Mouse (Mus musculus): Measurements from ENCODE around the gene Prkn.
A peak's percentile ranks its signal among the peaks of the same experiment; 100 is the strongest.

The Prkn gene

DNA sequence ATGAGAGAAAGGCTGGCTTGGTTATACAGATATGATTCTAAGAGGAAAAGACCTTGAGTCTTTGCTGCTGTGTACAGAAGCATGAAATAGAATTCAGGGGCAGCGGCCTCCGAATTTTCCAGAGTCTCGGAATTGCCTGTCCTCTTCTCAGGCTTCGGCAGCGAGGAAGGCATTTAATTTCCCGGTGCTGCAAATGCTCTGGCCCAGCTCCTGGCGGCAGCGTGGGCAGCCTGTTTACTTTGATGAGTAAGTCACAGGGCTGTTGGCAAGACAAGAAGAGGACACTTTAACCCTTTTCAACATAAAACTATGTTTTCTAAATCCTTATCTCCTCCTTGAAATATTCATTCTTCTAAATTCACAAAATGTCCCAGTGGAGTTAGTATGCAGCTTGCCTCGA lies 462.9 kb downstream of the Prkn start:
- no peak for DNase-seq

DNA sequence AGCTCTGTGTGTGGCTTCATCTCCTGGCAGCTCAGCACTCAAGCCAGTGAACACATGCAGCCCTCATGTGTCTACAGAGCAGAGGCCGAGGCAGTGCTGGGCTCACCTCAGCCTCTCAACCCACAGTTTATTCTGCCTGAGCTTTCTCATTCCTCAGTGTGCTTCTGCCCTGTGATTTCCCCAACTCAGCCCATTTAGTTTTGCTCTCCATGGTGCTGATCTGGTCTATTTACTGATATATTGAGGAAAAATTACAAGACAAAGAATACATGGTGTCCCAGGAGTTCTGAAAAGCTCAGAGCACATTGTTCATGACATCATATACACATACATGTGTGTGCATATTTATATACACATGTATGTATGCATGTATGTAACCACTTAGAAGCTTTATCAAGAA lies 469.7 kb downstream of the Prkn start:
- no peak for DNase-seq

DNA sequence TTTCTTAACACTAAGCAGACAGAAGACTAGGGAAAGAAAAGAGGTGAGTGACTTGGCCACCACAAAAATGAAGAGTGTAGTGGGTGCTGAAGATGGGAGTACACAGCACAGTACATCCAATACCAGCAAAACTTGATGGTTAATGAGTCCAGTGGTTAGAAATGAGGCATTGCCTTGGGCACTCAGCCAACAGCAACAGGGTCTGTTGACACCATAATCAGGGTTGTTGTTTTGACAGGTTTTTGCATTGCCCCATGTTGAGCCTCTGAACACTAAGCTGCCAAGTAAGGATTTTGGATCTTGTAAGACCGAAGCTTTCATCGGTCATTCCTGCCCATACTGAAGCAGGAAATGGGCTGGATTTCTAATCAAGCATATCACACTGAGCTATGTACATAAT lies 474.0 kb downstream of the Prkn start:
- peak in 1 of 2 experiments; percentile 8 for DNase-seq

DNA sequence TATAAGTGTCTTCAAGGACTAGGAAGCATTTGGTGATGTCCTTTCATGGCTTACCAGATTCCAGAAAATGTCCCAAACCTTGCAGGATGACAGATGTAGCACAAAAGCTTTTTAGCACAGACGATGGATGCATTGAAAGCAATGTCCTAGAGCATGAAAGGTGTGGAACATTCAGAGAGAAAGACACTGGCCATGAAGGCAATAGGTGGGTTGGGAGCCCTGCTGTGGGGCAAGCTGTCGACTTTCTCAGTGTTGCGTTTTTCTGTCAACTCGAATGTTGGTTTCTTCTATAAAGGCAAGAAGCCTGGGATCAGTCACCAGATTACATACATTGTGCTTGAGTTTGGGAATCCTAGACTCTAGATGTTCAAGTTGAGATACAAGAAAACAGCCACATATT lies 475.5 kb downstream of the Prkn start:
- DNase-seq: no peak

DNA sequence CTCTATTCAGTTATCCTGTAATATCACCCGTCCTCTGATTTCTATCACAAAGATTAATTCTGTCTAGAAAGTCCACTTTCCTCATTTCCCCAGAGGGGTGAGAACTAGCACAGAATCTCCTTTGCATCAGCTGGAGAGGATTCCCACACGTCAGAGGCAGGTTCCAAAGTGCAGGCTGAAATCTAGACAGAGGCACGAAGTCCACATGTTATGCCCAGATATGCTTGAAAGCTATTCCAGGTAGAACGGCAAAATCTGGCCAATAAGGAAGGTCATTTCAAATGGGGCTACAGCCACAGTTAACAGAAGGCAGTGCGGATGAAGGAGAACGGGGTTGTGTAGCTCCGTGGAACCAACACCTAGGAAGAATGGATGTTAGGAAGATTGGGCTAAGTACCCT lies 478.8 kb downstream of the Prkn start:
- DNase-seq: peak; percentile 7 to 46

DNA sequence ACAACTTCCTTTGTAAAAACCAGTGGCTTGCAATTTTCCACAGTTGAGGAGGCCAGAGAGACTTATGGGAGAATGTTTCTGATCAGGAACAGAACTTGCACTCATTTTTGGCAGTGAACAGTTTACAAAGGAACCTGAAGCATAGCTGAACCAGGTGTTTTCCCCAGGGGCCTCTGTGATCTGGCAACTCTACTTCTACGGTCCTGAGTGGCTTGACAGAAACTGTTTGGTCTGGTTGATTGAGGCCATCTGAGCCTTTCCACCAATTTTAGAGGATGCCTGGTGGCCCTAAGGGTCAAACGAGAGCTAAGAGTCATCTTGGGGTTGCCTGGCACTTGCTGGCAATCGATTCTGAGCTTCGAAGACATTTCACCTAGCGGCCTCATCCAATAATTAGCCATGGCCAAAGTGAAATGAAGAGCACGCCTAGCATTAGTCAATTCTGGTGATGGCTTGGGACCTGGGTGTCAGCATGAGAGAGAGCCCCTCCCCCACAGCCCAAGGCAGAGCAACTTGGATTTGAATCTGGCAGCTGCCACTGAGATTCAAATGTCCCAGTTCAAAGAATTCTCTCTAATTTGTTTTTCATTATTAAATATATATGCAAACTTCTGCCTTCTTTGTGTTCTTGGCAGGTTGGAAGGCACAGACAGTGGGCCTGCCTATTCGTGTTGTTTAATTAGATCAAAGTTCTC lies 479.6 kb downstream of the Prkn start:
- DNase-seq: no peak

DNA sequence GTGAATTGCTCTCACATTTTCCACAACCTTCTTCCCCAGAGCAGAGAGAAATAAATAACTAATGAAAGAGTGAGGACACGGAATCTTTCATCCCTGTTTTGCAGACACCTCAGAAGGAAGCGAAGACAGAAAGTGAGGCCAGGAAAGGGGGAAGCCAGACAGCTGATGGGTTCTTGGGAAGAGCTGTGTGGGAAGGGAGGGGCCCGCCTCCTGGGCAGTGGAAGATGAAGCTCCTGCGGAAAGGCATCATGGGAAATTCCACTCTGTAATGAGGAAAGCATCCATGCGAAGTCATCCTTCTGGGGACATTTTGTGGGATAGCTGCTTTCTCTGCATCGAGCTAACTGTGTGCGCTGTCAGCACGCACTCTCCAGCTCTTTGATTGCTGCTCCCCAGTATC lies 491.9 kb downstream of the Prkn start:
- DNase-seq: no peak

DNA sequence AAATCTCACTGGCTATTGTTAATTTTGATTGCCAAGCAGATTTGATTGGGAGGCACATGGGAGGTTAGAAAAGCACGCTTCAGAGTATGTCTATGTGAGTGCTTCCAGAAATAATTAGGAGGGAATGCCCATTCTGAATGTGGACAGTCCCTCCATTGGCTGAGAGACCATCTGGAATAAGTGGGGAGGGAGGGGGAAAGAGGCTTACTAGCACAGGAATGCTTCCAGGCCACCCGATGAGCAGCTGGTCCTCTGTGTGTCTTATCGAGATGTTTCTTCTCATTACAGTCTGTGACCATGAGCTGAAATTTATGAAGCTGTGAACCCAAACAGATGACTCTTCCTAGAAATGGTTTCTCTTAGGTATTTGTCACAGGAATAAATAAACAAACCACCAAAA lies 493.6 kb downstream of the Prkn start:
- no peak for DNase-seq

DNA sequence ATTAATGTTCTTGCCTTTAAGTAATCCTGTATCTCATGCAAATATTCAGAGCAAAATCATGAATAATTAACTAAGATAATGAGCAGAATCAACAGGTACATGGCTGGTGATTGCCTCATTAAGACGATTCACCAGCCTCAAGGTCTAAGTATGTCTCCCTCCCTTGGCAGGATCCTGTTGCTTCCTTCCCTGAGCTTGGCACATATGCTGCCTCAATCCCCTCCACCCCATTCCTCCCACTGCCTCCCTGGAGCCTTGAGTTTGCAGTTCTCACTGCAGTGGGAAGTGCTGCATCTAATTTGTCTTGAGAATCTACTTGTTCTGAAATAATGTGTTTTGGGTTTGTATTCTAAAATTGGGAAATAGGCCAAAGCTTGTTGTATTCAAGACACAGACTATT lies 496.0 kb downstream of the Prkn start:
- no peak for DNase-seq

DNA sequence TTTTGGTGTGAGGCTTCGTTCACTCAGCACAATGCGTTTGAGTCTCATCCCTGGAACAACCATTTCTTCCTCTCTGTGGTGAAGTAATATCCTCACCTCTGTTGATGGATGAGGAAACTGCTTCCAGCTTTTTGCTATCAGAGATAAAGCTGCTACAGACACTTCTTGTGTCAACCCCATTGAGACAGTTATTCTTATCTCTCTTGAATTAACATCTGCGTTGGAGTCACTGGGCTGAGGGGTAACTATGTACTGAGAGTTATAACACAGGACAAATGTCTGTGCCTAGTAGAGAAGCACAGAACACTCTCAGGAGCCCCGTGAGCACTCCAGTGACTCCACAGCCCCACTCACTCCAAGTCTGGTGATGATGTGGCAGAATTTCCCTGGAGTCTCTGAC lies 500.2 kb downstream of the Prkn start:
- no peak for DNase-seq

DNA sequence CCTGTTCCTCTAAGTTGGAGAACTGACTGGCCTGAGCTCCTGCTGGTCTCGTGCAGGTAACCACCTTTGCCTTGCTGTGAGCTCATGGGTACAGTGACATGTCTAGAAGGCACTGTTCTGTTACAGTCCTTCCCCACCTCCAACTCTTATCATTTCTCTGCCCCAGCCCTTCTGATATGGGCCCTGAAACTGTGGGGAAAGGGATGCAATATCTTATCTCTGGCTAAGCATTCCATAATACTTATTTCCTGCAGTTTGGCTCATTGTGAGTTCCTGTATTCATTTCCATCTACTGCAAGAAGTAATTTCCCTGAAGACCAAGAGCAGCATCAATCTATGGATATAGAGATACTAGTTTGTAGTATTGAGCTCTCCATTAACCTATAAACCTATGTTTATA lies 506.1 kb downstream of the Prkn start:
- DNase-seq: no peak

DNA sequence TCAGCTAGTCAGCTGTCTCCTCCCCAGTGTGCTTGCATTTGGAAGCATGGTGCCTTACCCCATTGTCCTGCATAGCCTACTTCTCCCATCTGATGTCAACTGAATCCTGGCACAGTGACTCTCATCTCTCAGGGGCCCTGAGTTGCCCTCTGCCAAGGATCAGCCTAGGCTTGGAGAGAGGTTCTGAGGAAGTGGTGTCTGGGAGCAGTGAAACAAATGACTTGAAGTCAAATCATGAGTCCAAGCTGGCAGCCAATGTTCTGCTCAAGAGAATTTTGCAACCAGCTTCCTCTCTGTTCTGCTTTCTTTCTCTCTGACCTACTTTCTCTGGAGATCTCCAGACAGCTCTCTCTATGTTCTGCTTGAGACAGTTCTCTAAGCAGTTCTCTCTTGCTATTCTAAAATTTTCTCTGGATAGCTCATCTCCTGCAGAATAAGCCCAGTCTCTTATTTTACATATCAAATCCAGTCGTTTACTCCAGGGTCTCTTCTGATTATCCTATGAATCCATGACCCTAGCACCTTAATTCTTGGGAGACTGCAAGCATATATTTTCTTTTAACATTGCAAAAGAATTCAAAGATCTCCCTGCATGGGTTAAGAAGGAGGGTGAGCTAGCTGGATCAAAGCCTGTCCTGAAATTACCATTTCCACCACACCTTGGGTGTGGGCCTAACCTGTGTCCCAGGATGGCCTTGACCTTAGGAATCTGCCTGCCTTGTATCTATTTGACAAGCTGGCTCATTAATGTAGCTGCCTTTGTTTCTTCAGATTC lies 512.8 kb downstream of the Prkn start:
- DNase-seq: no peak

DNA sequence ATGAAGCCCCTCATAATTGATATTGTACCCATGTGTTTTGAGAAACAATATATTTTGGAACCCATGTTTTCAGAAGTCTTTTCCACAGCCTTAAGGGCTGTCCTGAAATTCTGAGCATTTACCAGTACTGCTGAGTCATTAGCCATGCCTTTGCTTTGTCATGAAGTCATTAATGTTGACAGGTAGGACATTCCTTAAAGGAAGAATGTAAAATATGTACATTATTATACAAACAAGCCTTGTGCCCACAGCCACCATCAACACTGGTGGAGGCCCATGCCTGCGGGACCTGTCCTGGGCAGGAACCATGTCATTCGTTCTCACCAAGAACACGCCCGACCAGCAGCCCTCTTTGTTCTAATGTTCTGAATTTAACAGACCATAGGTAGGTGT lies 513.4 kb downstream of the Prkn start:
- DNase-seq: no peak

DNA sequence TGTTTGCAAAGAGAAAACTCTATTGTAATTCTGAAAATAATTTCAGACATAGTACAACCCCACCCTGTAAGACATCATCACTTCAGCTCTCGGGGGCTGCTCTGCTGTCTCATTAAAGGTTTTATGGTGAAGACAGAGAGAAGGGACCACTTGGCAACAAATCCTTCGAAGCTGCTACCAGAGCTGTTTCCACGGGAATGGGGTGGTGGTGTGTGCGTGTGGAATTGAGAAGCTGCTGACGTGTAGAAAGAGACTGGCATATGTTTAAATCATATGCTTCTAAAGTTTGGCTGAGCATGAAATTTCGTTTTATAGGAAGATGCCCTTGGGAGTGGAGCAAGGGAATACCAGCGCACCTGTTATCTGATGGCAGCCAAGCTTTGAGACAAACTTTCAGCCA lies 514.2 kb downstream of the Prkn start:
- DNase-seq: no peak

DNA sequence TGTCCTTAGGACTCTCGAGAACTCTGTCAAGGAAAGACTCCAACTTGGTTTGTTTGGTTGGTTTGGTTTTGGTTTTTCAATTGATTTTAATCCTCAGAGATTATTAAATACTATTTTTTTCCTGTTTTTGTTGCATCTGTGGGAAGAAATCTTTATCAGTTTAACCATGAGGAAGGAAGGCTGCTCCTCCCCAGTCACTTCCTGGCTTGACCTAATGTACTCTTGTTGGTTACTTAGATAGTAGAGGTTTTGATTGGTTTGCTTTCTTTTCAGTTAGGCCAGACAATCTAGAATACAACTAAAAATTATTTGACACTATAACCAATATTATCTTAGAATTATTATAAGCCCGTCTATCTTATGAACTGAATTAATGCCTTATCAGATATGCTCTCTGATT lies 535.3 kb downstream of the Prkn start:
- no peak for DNase-seq

DNA sequence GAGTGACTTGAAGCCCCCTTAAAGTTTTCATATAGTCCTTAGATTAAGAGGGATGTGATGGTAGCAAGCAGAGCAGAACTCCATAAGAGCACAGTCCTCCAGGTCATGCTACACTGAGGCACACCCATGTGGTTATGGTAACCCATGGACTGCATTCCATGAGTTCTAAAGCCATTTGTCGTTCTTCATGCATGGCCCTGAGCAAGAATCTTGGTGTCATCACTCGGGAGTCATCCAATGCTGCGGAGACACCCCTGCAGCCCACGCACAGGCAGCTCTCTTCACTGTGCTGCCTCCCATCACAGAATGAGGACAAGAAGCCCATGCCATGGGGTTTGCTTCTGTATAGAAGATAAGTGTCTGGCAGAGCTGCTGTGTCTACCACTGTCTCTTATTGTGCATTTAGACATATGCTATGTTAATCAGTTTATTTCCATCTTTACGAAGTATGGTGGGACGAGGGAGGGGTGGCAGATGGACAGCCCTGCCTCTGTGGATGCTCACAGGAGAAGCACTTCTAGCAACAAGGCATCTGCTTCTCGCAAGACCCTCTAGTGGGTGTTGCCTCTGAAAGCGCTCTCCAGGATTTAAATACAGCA lies 543.3 kb downstream of the Prkn start:
- no peak for DNase-seq

DNA sequence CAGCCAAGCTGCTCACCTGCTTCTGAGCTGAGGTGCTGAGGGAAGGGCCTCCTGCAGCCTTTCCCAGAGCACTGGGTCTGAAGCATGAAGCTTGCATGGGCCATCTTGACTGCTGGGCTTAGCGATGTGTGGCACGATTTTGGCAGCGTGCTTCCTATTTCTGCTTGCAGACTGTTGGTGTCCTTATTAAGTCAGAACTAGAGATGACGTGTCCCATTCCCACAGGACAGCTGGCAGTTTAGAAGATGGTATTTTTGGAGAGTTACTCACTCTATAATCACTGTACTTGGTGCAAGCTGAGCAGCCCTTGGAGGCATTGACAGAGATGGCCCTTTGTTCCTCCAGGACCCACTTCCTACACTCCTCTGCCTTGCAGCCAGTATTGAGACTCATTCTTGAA lies 545.1 kb downstream of the Prkn start:
- no peak for DNase-seq

DNA sequence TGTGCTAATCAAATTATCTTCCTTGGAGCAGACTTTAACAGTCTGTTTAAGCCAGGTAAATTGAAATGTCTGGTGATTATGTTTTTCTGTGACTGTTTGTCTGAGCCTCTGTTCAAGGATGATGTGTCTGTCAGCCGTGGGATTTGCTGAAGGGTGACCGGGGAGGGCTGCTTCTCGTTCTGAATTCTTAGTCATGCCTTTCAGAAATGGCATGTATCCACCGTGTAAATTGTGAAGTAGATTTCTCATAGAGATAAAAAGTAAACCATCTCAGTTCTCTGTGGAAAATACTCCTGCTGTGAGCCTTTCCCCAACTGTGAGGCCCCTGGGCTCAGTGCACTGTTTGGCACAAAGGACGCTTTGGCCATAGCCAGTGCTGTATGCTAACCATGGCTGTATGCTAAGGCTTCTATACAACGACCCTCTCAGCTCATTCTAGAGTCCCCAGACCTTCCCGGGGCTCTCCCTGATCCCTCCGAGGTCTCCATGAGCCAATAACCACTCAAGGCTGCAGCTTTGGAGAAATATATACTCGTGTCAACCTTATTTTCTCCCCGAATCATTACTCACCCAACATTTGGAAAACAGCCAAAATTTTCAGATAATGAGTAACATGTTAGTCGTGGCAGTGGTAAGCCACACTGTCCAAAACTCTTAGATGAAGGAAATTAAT lies 552.6 kb downstream of the Prkn start:
- DNase-seq: no peak

DNA sequence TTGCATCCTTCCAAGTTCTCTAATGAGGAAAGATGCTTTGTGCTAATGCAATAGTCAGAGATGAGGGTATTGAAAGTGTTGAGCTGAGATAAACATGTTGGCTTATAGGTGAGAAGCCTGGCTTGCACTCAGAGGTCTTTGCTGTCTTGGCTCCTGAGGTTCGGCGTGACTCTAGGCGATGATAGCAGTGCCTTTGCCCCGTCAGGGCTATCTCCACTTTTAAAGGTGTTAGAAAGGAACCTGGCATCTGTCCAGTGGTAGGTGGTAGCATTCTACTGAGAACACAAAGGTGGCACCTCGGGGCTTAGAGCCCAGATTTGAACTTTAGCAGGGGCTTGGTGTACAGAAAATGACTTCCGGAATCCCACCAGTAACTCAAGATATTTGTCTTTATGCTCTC lies 554.4 kb downstream of the Prkn start:
- no peak for DNase-seq

DNA sequence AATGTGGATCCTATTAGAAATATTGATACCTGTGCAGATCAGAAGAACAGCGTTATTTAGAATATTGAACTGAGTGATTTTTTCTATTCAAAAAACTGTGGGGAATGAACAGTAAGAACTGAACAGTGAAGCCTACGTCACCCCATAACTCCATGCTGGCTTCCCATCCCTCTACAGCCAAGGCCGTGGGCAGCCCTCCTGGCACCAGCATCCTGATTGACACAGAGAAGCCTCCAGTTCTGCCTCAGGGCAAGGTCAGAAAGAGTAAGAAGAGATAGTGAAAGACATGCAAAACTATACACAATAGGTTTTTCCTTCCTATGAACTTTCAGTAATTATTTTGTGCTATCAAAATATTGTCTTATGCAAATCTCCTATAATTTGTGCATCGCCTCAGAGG lies 557.5 kb downstream of the Prkn start:
- DNase-seq: no peak

DNA sequence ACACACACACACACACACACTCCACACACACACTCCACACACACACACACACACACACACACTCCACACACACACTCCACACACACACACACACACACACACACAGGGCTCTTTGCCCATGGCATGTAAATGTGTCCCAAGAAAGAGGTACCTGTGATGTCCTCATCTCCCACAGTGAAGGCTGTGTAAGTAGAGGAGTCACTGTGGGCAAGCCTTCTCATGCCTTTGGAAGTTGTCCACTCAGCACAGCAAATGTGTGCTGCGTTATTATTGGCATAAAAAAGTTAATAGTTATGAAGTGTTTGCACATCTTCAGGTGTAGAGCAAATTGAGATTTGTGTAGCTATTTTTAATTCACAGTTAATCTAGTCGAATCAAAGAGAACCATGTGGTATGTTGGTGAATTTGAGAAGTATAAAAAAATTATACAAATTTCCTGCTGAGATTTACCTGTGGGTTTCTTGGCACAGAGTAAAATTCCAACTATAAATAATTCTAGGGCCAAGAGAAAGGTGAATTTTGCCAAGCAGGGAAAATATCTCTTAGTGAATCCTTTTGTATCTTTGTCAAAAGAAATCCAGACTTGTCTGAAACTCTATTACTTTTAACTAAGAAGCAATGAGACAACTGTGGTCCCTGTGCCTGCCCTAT lies 562.2 kb downstream of the Prkn start:
- DNase-seq: no peak

DNA sequence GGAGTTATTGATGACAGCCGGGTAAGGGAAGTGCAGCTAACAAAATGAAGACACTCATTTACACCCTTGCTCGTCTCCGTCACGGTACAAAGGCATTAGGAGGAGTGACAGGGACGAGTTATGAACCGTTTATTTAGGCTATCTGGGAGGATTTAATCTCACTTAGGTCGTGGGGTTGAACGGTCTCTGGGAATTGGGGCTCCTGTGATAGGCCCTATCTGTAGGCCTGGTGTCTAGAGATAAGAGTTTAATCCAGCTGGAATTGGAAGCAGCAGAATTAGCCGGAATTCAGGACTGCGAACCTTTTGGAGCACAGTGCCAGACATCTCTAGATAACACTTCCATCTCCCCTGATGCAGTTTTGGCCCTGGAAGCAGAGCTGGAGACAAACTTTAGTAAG lies 571.2 kb downstream of the Prkn start:
- DNase-seq: no peak

DNA sequence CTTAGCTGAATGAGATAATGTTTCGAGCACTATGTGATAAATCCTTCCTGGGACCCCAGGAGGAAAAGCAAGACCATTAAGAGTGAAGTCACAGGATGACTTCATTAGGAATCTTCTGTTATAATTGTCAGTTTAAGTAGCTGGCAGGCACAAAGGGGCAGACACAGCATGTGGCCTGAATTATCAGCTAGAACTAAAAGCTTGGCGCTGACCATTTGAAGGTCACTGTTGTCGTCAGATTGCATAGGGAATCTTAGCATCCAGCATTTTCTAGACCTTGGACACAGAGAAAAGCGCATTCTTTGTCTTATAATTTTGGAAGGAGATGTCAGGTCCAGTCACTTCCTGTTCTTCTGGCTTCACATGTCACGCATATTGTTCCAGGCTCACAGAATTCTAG lies 573.5 kb downstream of the Prkn start:
- DNase-seq: no peak

Measured in kidney, postnatal 25 days (tissue).